Mouse (Mus musculus): ENCODE results near the gene Oxld1.

Gene Oxld1

GRCm38 (mm10) chr11:120483448-120483934, 25.6 kb upstream of the Oxld1 start:
- no peak for DNase-seq (ENCODE audit: low read depth, low spot score)

DNA sequence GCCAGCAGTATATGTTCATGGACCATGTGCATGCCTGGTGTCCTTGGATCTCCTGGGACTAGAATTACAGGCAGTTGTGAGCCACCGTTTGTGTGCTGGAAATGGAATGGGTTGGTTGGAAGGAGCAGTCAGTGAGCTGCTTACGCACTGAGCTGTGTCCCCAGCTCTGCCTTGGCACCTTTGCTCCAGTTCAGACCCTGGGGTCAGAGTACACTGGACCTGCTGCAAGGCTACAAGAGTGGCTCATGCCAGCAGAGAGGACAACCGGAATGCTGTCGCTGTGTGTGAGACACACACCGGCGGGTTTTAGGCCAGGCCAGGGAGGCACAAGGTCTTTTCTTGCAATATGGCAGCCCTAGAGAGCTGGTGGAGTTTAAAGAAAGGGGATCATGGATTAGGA, 14.2 kb upstream of the Oxld1 start:
- DNase-seq (ENCODE audit: low read depth, low spot score) = no peak

DNA sequence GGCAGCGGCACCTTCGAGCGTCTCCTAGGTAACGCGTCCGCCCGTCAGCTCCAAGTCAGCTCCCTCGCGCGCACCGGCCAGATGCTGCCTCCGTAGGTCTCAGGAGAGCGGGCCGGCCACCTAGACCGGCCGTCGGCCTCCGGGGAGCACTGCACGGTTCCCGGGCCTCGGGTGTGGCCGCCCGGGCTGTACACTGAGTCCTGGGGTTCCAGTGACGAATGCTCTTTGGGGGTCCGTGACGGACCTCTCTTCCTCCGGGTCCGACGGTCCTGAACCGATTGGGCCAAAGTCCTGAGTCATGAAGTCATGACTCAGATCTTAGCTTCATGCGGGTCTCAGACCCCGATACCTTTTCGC, 9.8 kb upstream of the Oxld1 start:
- DNase-seq (ENCODE audit: low read depth, low spot score) = no peak

GRCm38 (mm10) chr11:120467051-120467735, 9.3 kb upstream of the Oxld1 start, which contains the start of gene Arl16:
Gene Arl16 (minus strand): TSS chr11:120467607.
- DNase-seq (ENCODE audit: low read depth, low spot score) = peak; percentile 99

DNA sequence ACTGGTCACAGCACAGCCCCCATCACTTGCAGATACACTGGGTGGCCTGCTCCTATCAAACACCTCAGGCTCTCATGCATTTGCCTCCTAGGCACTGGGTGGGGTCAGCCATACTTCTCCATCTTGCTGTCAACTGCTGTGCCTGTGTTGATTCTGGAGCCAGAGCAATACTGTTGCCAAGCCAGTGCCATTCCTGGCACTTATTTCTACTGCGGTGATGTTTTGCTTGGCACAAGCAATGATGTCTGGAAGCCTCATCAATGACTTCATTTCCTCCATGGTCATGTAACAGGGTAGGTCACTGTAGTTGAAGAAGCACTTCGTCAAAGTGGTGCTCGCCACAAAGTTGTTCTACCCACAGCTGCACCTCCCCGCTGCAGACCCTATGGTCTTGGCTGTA, 7.7 kb upstream of the Oxld1 start:
- no peak for DNase-seq (ENCODE audit: low read depth, low spot score)

GRCm38 (mm10) chr11:120464365-120464764, 6.5 kb upstream of the Oxld1 start:
- no peak for DNase-seq (ENCODE audit: low read depth, low spot score)

- no peak for DNase-seq (ENCODE audit: low read depth, low spot score)
These were observed 5.7 kb upstream of the Oxld1 start for GRCm38 (mm10) chr11:120463536-120463935.

DNA sequence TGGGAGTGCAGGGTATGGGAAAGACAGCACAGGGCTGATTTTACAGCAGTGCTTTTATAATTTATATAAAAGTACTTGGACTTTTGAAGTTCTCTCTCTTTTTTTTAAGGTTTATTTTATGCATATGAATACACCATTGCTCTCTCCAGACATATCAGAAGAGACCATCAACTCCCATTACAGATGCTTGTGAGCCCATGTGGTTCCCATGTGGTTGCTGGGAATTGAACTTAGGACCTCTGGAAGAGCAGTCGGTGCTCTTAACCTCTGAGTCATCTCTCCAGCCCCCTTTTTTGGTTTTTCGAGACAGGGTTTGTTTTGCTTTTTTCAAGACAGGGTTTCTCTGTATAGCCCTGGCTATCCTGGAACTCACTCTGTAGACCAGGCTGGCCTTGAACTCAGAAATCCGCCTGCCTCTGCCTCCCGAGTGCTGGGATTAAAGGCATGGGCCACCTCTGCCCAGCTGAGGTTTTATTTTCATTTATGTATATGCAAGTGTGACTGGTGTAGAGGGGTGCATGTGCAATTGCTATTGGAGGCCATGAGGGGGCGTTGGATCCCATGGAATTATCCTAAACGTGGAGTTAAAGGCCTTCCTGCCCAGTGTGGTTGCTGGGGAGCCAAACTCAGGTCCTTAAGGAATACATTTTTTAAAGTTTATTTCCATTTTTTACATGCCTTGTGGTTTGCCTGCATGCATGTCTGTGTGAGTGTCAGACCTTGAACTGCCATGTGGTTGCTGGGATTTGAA, 1.2 kb upstream of the Oxld1 start:
- DNase-seq (ENCODE audit: low read depth, low spot score) = peak; percentile 37

DNA sequence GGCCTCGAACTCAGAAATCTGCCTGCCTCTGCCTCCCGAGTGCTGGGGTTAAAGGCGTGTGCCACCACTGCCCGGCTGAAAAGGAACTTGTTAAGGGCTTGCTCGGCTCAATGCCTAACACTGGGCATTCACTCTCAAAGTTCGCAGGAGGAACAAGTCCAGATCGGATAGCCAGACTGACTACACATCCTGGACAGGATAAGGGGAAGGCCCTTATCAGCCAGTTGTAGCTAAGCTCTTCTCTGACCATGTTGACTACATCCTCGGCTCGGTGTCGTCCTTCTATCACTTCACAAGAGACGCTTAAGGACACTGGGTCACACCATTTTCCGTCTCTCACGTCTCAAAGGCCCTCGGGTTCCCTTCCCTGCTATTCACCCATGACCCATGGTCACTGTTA, 498 bp downstream of the Oxld1 start:
- DNase-seq (ENCODE audit: low read depth, low spot score) = no peak

- no peak for DNase-seq (ENCODE audit: low read depth, low spot score)
These were observed 2.5 kb downstream of the Oxld1 start for GRCm38 (mm10) chr11:120455413-120455812.

- DNase-seq (ENCODE audit: low read depth, low spot score) = no peak
These were observed 2.9 kb downstream of the Oxld1 start for GRCm38 (mm10) chr11:120454965-120455364.

- no peak for DNase-seq (ENCODE audit: low read depth, low spot score)
These were observed 4.6 kb downstream of the Oxld1 start, which contains the start of gene Pde6g for GRCm38 (mm10) chr11:120453306-120453705. Gene Pde6g (minus strand): TSS chr11:120453500.

DNA sequence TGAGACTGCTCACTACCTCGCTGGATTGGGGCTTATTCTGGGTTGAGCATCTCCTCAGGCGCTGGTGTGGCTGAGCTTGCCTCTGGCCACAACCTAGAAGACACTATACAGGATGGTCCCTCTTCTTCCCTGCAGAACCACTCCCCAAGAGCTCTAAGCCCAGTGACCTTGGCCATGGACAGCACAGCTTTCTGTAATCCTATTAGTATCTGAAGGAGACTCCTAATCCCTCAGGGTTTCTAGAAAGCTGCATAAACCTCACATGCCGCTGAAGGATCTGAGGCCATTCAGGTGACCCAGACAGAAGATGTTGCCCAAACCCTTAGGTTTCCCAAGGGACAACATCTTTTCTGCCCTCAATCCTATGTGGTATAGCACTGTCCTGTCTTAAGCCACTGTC, 5.6 kb downstream of the Oxld1 start:
- DNase-seq (ENCODE audit: low read depth, low spot score) = no peak

DNA sequence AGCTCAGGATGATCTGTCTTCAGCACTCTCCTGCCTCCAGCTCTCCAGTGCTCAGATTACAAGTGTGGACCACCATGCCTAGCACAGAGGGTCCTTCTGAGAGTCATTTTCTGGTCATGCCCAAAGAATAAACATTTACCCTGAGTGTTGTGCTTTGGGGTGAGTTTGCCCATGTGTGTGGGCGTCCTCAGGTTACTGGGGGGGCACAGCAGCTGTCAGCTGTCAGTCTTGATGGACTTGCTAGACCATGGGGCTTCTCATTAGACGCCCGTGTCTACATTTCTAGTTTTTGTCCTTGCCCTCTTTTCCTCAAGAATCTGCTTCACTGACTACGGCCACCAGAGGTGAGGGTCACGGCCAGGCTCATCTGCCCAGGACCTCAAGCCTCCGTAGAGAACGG, 10.7 kb downstream of the Oxld1 start:
- no peak for DNase-seq (ENCODE audit: low read depth, low spot score)

- DNase-seq (ENCODE audit: low read depth, low spot score) = no peak
These were observed 12.4 kb downstream of the Oxld1 start for GRCm38 (mm10) chr11:120445475-120445874.

GRCm38 (mm10) chr11:120444106-120444505, 13.8 kb downstream of the Oxld1 start:
- no peak for DNase-seq (ENCODE audit: low read depth, low spot score)

DNA sequence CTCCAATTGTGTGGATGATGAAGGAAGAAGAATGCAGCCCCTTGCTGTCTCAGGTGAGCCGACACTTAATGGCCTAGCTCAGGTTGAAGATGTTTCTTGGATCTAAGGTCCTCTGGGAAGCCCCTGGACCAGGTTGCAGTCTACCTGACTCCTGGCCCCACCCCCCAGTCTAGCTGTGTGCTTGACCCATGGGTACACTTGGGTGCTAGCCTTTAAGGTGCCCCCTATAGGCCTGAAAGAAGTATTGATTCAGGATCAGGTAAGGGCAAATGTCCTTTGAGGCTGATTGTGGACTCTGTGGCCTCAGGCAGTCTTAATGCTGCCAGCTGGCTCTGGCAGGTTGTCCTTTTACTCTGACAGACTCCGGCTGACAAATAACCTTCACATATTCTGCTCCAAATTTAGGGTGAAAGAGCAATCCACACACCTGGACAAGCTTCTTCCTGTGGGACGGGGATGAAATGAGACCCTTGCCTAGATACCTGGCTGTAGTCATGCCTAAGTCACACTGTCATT, 15.0 kb downstream of the Oxld1 start:
- no peak for DNase-seq (ENCODE audit: low read depth, low spot score)

GRCm38 (mm10) chr11:120442344-120442743, 15.5 kb downstream of the Oxld1 start, which contains the start of gene Tspan10:
Gene Tspan10 (plus strand): TSS chr11:120442644.
- DNase-seq (ENCODE audit: low read depth, low spot score) = no peak

DNA sequence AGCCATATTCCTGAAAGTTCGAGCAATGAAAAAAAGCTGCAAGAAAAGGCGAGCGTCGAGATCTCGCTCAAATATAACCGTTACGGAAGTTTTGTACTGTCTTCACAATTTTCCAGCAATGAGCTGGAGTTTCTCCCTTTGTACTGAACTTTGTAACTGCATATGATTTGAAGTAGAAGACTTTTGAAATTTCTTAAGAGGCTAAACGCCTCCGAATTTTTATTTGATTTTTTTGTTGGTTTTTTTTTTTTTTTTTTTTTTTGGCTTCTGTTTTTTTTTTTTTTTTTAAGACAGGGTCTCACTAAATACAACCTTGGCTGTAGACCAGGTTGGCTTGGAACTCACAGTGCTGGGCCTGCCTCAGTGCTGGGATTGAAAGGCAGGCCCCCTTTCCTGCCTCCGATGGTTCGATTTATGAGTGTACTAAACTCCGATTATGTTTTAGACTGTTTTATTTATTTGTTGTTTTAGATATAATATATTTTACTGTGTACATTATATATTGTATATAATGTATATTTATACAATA, 19.9 kb downstream of the Oxld1 start:
- no peak for DNase-seq (ENCODE audit: low read depth, low spot score)

GRCm38 (mm10) chr11:120437152-120437856, 20.6 kb downstream of the Oxld1 start, which contains the start of gene Nploc4:
Gene Nploc4 (minus strand): TSS chr11:120437708.
- peak; percentile 91 for DNase-seq (ENCODE audit: low read depth, low spot score)

DNA sequence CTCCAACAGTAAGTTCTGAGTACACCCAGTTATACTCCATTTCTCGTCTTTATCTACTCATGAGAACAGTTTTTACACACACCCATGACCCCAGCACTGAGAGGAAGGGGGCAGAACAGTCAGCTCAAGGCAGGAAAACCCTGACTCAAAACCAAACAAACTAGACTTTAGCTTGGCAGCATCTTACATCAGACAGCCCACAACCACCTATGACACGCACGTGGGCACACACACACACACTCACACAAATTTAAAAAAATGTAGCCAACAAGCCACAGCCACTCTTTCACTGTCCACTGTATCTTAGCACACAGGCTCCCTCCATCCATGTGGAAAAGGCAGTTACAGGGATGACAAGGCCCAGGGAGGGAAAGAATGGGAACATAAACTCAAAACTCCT, 31.1 kb downstream of the Oxld1 start:
- no peak for DNase-seq (ENCODE audit: low read depth, low spot score)
